Mouse (Mus musculus) gastrocnemius, adult 18-20 months (tissue): ENCODE results near the gene Srrm1. TPM values are rescaled to one million over a fixed set of nuclear protein-coding genes. Genes with fewer than 3 reads are reported as not detected.
"Not testable (repeated sequence)": the region's sequence is repeated elsewhere in the genome, so short reads cannot be mapped to it uniquely, and the experiment has no call there.

Source experiments
- DNase-seq: peaks from one replicate; pipeline ENCODE4 v3.0.0; 2021; ENCODE audit warnings: low spot score
- total RNA-seq, 2 experiments: library from RNA; stranded (reverse); gene quantifications; 2 replicates each; pipeline ENCODE4 v1.2.3; 2021

Srrm1 gene
- total RNA-seq, 2 experiments from 2014 or later = 58.3 to 60.1 TPM

GRCm38 (mm10) chr4:135302261-135302660, 50.9 kb downstream of the Srrm1 start:
- no peak for DNase-seq

- DNase-seq = no peak
Observed at GRCm38 (mm10) chr4:135301166-135301565, 52.0 kb downstream of the Srrm1 start.

GRCm38 (mm10) chr4:135300248-135301041, 52.7 kb downstream of the Srrm1 start:
- no peak for DNase-seq

- no peak for DNase-seq
Observed at GRCm38 (mm10) chr4:135298680-135299079, 54.4 kb downstream of the Srrm1 start.

GRCm38 (mm10) chr4:135297931-135298546, 55.1 kb downstream of the Srrm1 start:
- DNase-seq = no peak

- no peak for DNase-seq
Observed at GRCm38 (mm10) chr4:135297146-135297545, 56.0 kb downstream of the Srrm1 start.

- DNase-seq = no peak
Observed at GRCm38 (mm10) chr4:135296565-135296964, 56.6 kb downstream of the Srrm1 start.

GRCm38 (mm10) chr4:135293813-135294212, 59.3 kb downstream of the Srrm1 start:
- no peak for DNase-seq

GRCm38 (mm10) chr4:135292477-135293089, 60.5 kb downstream of the Srrm1 start:
- no peak for DNase-seq

GRCm38 (mm10) chr4:135291841-135292240, 61.3 kb downstream of the Srrm1 start:
- no peak for DNase-seq

- no peak for DNase-seq
Observed at GRCm38 (mm10) chr4:135291199-135291598, 61.9 kb downstream of the Srrm1 start.

GRCm38 (mm10) chr4:135287975-135288374, 65.1 kb downstream of the Srrm1 start:
- no peak for DNase-seq

- no peak for DNase-seq
Observed at GRCm38 (mm10) chr4:135286833-135287395, 66.2 kb downstream of the Srrm1 start.

GRCm38 (mm10) chr4:135286033-135286622, 67.0 kb downstream of the Srrm1 start:
- no peak for DNase-seq

GRCm38 (mm10) chr4:135285436-135285835, 67.7 kb downstream of the Srrm1 start:
- no peak for DNase-seq

- no peak for DNase-seq
Observed at GRCm38 (mm10) chr4:135283875-135284274, 69.2 kb downstream of the Srrm1 start.

GRCm38 (mm10) chr4:135283417-135283816, 69.7 kb downstream of the Srrm1 start:
- no peak for DNase-seq

- DNase-seq = peak; percentile 40
Observed at GRCm38 (mm10) chr4:135282651-135283290, 70.3 kb downstream of the Srrm1 start.

GRCm38 (mm10) chr4:135280016-135280415, 73.1 kb downstream of the Srrm1 start:
- not testable (repeated sequence) for DNase-seq

GRCm38 (mm10) chr4:135276681-135277379, 76.3 kb downstream of the Srrm1 start:
- no peak for DNase-seq

- DNase-seq = no peak
Observed at GRCm38 (mm10) chr4:135274761-135275160, 78.4 kb downstream of the Srrm1 start.
